Mouse (Mus musculus): ENCODE results near the gene Tmem262. TPM values are rescaled to one million over a fixed set of nuclear protein-coding genes. Genes with fewer than 3 reads are reported as not detected.
A peak's percentile ranks its signal among the peaks of the same experiment; 100 is the strongest.

Gene Tmem262
- polyA plus RNA-seq, 1 experiment from 2014 or later = not detected

DNA sequence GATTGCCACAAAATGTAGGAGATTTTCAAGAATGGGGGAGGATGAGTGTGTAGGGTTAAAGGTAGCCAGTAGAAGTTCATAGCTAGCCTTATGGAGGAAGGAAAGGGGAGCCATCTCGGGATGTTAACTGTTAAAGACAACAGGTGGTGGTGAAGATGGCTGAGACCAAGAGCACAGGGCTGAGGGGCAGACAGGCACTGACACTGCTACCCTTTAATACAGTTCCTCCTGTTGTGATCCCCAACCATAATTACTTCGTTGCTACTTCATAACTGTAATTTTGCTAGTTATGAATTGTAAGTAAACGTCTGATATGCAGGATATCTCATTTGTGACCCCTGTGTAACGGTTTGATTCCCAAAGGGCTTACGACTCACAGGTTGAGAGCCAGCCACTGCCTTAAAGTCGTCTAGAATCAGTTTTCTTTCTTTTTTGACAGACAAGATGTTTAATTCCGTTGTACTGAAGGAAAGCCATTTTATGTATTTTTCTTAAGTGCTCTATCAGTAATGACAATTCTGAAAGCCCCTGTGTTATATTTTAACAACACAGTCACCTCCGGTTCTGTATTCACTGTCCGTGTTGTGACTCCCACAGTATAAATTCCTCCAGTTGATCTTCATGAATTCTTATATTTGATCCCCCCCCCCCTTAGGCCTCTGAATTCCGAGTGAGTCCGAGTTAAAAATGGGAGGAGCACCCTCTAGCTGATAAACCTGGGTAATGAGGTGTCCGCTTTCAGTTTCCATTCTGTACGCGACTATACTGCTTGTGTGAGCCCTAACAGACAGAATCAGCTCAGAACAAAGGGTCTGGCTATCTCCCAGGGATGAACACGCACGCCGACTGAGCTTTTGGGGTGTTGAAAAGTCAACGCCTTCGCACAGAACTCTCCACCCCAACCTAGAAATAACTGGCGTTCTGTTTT, 34.2 kb upstream of the Tmem262 start:
- Histone ChIP-seq H3K9ac (ENCODE audit: low read length) (peak overlapping the region; percentile 94), H3K4me3 (ENCODE audit: low read depth, low read length) (peak overlapping the region; percentile 89), H3K27ac (ENCODE audit: low read depth, low read length) (peak overlapping the region; percentile 97), H3K9me3 (ENCODE audit: control insufficient read depth, low read length) (no peaks in the 10 kb centered on the region), H3K36me3 (ENCODE audit: control insufficient read depth, insufficient read depth, low read length) (peaks cover 10% of the 10 kb centered on the region), H3K27me3 (ENCODE audit: control insufficient read depth, insufficient read depth, low read length) (no peaks in the 10 kb centered on the region), H3K4me2 (peak overlapping the region; percentile 65), H3K4me1 (ENCODE audit: control insufficient read depth, insufficient read depth, low read length) (peaks cover 16% of the 10 kb centered on the region)
- WGBS = 25% methylated on average over 20 of the region's 20 CpGs
- ATAC-seq (ENCODE audit: low FRiP score) (peak; percentile 23), DNase-seq (ENCODE audit: low spot score, missing footprints) (peak; percentile 87)

DNA sequence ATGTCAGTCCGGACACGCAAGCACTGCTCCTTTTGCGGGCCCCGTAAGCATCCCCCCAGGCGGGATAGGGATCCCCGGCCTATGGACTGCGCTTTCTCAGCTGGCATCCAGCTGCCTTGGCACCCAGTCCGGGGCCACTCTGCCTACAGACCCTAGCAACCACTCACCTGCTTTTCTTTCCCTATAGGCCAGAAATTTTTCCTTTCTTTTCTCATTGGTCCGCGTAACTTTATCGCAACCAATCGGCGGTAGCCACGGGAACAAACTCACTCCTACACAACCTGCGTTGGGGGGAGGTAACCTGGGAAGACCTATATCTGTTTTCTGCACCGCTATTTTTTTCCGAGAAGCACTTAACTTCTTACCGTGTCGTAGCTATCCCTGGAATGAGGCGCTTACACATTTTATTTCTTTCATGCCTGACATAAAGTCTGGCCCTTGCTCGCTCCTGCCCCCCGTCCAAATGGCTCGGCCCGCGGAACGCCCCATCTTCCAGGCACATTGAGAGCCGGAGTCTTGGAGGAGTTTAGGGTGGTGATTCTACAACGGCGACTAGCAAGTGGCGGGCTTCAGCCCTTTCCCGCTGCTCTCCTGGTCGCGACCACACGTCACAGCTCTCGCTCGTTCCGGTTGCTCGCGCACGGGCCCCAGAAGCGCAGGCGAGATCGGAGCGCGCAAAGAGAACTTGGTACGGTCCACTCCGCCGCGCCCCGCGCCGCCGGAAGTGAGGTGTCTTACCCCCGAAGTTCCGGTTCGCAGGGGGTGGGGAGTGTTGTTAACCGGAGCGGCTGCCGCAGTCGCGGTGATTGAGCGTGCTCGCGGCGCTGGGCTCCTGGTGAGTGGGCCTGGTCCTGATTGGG, 33.3 kb upstream of the Tmem262 start, which contains the start of gene Syvn1:
Gene Syvn1 (plus strand): TSS at position 283 of the 860 bp plus-strand sequence.
- under 1% methylated on average over 65 of the region's 65 CpGs for WGBS
- Histone ChIP-seq H3K27me3 (ENCODE audit: control insufficient read depth, insufficient read depth, low read length) (no peaks in the 10 kb centered on the region), H3K4me2 (peak within 1 kb of the TSS; percentile 65)

DNA sequence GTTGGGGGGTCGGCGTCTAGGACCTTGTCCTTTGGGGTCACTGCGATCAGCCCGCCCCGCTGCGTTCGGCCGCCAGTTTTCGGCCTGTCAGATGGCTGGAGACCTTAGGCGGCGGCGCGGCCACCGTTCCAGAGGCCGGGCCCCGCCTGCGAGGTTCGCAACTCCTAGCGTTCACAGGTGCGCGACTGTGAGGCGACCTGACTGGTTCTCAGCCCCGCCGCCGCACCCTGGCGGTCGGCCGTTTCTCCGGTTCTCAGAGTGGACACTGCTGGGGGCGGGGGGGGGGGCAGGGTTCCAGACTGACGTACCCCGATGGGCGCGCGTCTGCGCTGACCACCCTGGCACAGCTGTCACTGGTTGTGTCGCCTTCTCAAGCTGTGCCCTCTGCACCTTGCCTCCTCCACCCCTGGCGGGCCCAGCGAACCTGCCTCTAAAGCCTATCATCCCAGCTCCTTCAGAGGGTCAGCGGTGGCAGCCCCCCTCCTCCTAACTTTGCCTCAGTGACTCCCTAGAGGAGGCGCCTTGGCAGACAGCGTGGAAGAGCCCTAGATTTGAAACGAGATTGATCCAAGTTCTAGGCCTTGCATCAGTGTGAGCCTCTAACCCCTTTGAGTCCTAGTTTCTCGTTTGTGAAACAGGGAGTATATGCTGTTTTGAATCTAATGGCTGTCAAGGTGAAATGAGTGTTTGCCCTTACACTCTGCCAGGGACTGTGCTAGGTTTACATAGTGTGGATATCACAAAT, 32.5 kb upstream of the Tmem262 start:
- H3K4me3 ChIP-seq (ENCODE audit: low read depth, low read length) = peak overlapping the region; percentile 89
- H3K9me3 ChIP-seq (ENCODE audit: control insufficient read depth, low read length) = no peaks in the 10 kb centered on the region
- H3K4me1 ChIP-seq (ENCODE audit: control insufficient read depth, insufficient read depth, low read length) = peaks cover 16% of the 10 kb centered on the region
- DNase-seq (ENCODE audit: low spot score, missing footprints) = no peak
- H3K9ac ChIP-seq (ENCODE audit: low read length) = peak overlapping the region; percentile 94
- peaks cover 25% of the 10 kb centered on the region for H3K36me3 ChIP-seq (ENCODE audit: control insufficient read depth, insufficient read depth, low read length)
- ATAC-seq (ENCODE audit: low FRiP score) = peak; percentile 39
- peak overlapping the region; percentile 65 for H3K4me2 ChIP-seq
- 3% methylated on average over 44 of the region's 44 CpGs for WGBS
- peak overlapping the region; percentile 97 for H3K27ac ChIP-seq (ENCODE audit: low read depth, low read length)
- no peaks in the 10 kb centered on the region for H3K27me3 ChIP-seq (ENCODE audit: control insufficient read depth, insufficient read depth, low read length)

More for the DNA sequence above, 33.3 kb upstream of the Tmem262 start, which contains the start of gene Syvn1:
- Histone ChIP-seq H3K4me1 (ENCODE audit: control insufficient read depth, insufficient read depth, low read length) (peaks cover 16% of the 10 kb centered on the region), H3K9ac (ENCODE audit: low read length) (peak within 1 kb of the TSS; percentile 94), H3K36me3 (ENCODE audit: control insufficient read depth, insufficient read depth, low read length) (peaks cover 18% of the 10 kb centered on the region), H3K4me3 (ENCODE audit: low read depth, low read length) (peak within 1 kb of the TSS; percentile 89), H3K9me3 (ENCODE audit: control insufficient read depth, low read length) (no peaks in the 10 kb centered on the region), H3K27ac (ENCODE audit: low read depth, low read length) (peak within 1 kb of the TSS; percentile 97)
- ATAC-seq (ENCODE audit: low FRiP score) (peak; percentile 87), DNase-seq (ENCODE audit: low spot score, missing footprints) (peak; percentile 99)

DNA sequence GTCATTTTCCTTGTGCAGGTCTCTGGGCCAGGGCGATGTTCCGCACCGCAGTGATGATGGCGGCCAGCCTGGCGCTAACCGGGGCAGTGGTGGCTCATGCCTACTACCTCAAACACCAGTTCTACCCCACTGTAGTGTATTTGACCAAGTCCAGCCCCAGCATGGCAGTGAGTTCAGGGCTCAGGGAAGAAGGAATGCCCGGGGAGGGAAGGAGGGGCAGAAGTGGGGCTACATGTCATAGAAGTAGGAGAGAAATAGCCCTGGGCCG, 32.0 kb upstream of the Tmem262 start:
- Histone ChIP-seq H3K9ac (ENCODE audit: low read length) (peak overlapping the region; percentile 94; the same call in 1 of the 2 replicates), H3K27ac (ENCODE audit: low read depth, low read length) (no peak overlapping the region), H3K4me1 (ENCODE audit: control insufficient read depth, insufficient read depth, low read length) (peaks cover 16% of the 10 kb centered on the region), H3K27me3 (ENCODE audit: control insufficient read depth, insufficient read depth, low read length) (no peaks in the 10 kb centered on the region), H3K36me3 (ENCODE audit: control insufficient read depth, insufficient read depth, low read length) (peaks cover 28% of the 10 kb centered on the region), H3K4me3 (ENCODE audit: low read depth, low read length) (peak overlapping the region; percentile 89), H3K4me2 (peak overlapping the region; percentile 65), H3K9me3 (ENCODE audit: control insufficient read depth, low read length) (no peaks in the 10 kb centered on the region)
- DNase-seq (ENCODE audit: low spot score, missing footprints) (no peak), ATAC-seq (ENCODE audit: low FRiP score) (no peak)
- 93% methylated on average over 8 of the region's 8 CpGs for WGBS

DNA sequence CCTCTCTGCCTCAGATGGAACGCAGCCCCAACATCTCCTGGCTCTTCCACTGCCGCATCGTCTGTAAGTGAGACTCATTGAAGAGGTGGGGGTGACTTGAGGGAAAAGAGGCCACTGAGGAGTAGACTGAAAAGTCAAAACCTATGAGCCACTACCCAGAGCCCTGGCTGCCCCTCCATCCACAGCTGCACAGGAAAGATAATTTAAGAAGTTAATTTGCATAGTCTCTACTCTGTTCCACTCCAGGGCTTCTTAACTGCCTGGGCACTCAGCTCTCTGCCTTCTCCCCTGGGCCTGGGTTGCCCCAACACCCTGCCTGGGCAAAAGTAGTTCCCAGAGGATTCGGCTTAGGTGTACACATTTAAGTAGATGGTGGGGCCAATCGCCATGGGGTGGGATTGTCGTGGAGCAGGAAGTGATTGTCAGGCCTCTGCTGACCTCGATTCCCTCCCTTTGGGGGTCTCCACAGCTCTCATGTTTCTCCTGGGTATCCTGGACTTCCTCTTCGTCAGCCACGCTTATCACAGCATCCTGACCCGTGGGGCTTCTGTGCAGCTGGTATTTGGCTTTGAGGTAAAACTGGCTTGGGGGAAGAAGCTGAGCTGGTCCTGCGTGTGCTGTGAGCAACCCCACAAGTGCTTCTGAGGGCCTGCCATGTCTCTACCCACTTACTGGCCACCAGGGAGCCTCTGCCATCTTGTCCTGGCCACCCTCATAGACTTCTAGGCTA, 31.0 kb upstream of the Tmem262 start:
- H3K27ac ChIP-seq (ENCODE audit: low read depth, low read length) = no peak overlapping the region
- H3K4me2 ChIP-seq = no peak overlapping the region
- DNase-seq (ENCODE audit: low spot score, missing footprints) = no peak
- H3K4me1 ChIP-seq (ENCODE audit: control insufficient read depth, insufficient read depth, low read length) = peaks cover 16% of the 10 kb centered on the region
- no peaks in the 10 kb centered on the region for H3K9me3 ChIP-seq (ENCODE audit: control insufficient read depth, low read length)
- no peak for ATAC-seq (ENCODE audit: low FRiP score)
- no peak overlapping the region for H3K4me3 ChIP-seq (ENCODE audit: low read depth, low read length)
- H3K27me3 ChIP-seq (ENCODE audit: control insufficient read depth, insufficient read depth, low read length) = no peaks in the 10 kb centered on the region
- H3K36me3 ChIP-seq (ENCODE audit: control insufficient read depth, insufficient read depth, low read length) = peaks cover 35% of the 10 kb centered on the region
- 85% methylated on average over 11 of the region's 11 CpGs for WGBS
- no peak overlapping the region for H3K9ac ChIP-seq (ENCODE audit: low read length)

DNA sequence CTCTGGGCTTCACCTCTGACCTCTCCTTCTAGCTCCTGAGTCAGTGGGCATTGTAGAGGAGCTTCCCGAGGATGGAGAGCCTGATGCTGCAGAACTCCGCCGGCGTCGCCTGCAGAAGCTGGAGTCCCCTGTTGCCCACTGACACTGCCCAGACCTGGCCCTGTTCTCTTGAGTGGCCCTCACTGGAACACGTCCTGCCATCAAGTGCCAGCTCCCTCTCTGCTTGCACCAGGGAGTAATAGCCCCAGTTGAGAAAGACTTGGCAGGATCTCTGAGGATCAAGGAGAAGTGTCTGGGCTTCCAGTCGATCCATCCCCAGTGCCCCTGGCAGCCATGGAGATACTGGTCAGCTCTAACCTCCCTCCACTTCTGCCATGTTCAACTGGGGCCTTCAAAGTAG, 27.3 kb upstream of the Tmem262 start:
- H3K4me3 ChIP-seq (ENCODE audit: low read depth, low read length) = no peak overlapping the region
- H3K4me2 ChIP-seq = no peak overlapping the region
- WGBS = 85% methylated on average over 7 of the region's 7 CpGs
- DNase-seq (ENCODE audit: low spot score, missing footprints) (no peak), ATAC-seq (ENCODE audit: low FRiP score) (no peak)
- H3K27me3 ChIP-seq (ENCODE audit: control insufficient read depth, insufficient read depth, low read length) = no peaks in the 10 kb centered on the region
- no peak overlapping the region for H3K9ac ChIP-seq (ENCODE audit: low read length)
- no peak overlapping the region for H3K27ac ChIP-seq (ENCODE audit: low read depth, low read length)
- no peaks in the 10 kb centered on the region for H3K9me3 ChIP-seq (ENCODE audit: control insufficient read depth, low read length)
- peaks cover 15% of the 10 kb centered on the region for H3K4me1 ChIP-seq (ENCODE audit: control insufficient read depth, insufficient read depth, low read length)
- peaks cover 40% of the 10 kb centered on the region for H3K36me3 ChIP-seq (ENCODE audit: control insufficient read depth, insufficient read depth, low read length)

DNA sequence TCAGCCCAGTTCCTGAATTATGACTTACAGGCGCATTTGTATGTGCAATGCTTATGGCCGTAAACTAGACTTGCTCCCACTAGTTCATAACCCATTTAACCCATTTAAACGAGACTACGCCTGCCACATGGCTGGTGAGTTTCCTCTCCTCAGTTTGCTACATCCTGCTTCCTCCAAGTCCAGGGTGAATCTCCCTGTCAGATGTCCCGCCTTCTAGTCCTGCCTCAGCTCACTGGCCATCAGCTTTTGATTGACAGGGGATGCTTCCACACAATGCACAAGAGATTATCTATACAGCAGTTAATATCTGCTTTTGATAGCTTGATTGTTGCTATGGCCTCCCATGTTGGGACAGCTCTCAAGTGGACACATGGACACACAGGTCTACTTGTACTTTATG, 25.5 kb upstream of the Tmem262 start:
- Histone ChIP-seq H3K9ac (ENCODE audit: low read length) (no peak overlapping the region), H3K27me3 (ENCODE audit: control insufficient read depth, insufficient read depth, low read length) (no peaks in the 10 kb centered on the region), H3K27ac (ENCODE audit: low read depth, low read length) (no peak overlapping the region), H3K4me3 (ENCODE audit: low read depth, low read length) (no peak overlapping the region), H3K4me1 (ENCODE audit: control insufficient read depth, insufficient read depth, low read length) (peaks cover 14% of the 10 kb centered on the region), H3K36me3 (ENCODE audit: control insufficient read depth, insufficient read depth, low read length) (peaks cover 40% of the 10 kb centered on the region), H3K9me3 (ENCODE audit: control insufficient read depth, low read length) (no peaks in the 10 kb centered on the region), H3K4me2 (no peak overlapping the region)
- DNase-seq (ENCODE audit: low spot score, missing footprints) (no peak), ATAC-seq (ENCODE audit: low FRiP score) (no peak)
- 92% methylated on average over 5 of the region's 5 CpGs for WGBS

DNA sequence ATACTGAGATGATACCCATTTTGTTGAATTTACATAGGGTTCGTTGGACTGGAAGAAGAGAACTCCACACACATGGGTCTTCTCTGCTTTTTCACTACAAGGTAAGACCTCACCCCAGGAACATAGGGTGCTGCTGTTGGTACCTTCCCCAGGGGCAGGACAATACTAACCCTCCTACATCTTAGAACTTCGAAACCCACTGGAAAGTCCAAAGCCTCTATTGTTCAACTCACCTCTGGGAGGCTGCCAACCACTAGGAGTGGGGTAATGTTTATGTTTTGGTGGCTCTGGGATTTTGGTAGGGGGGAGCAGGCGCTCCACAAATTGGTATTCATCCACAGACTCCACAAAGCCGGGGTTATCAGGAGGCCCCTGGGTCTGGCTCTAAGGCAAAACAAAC, 23.1 kb upstream of the Tmem262 start:
- H3K27ac ChIP-seq (ENCODE audit: low read depth, low read length) = no peak overlapping the region
- H3K4me3 ChIP-seq (ENCODE audit: low read depth, low read length) = peak overlapping the region; percentile 84
- H3K9me3 ChIP-seq (ENCODE audit: control insufficient read depth, low read length) = no peaks in the 10 kb centered on the region
- no peaks in the 10 kb centered on the region for H3K27me3 ChIP-seq (ENCODE audit: control insufficient read depth, insufficient read depth, low read length)
- ATAC-seq (ENCODE audit: low FRiP score) = no peak
- peak overlapping the region; percentile 94 for H3K9ac ChIP-seq (ENCODE audit: low read length)
- no peak for DNase-seq (ENCODE audit: low spot score, missing footprints)
- H3K36me3 ChIP-seq (ENCODE audit: control insufficient read depth, insufficient read depth, low read length) = peaks cover 22% of the 10 kb centered on the region
- peaks cover 18% of the 10 kb centered on the region for H3K4me1 ChIP-seq (ENCODE audit: control insufficient read depth, insufficient read depth, low read length)
- WGBS = 61% methylated on average over 4 of the region's 4 CpGs
- peak overlapping the region; percentile 69 for H3K4me2 ChIP-seq

Measured in midbrain, embryonic 11.5 days (tissue).